Mouse (Mus musculus) olfactory bulb, adult 2 months (tissue): ENCODE results near the gene Gsg1l. TPM values are rescaled to one million over a fixed set of nuclear protein-coding genes. Genes with fewer than 3 reads are reported as not detected.

ENCODE experiments used
- H3K27ac ChIP-seq: fragments of 200-500 bp; 2 replicates; pipeline ENCODE4 v1.5.1; 2012; ENCODE audit warnings: low read depth, low read length; ENCODE audit not compliant: insufficient read depth
- H3K4me1 ChIP-seq: fragments of 200-500 bp; 2 replicates; pipeline ENCODE4 v1.6.1; 2012; ENCODE audit warnings: low read length; ENCODE audit not compliant: control insufficient read depth, insufficient read depth
- H3K4me3 ChIP-seq: fragments of 200-500 bp; 2 replicates; pipeline ENCODE4 v1.5.1; 2012; ENCODE audit warnings: mild to moderate bottlenecking, low read depth, low read length, moderate library complexity; ENCODE audit not compliant: insufficient read depth
- CTCF ChIP-seq: fragments of 200-500 bp; IDR thresholded peaks from 2 replicates; pipeline ENCODE4 v1.5.1; 2012; ENCODE audit warnings: low read depth, mild to moderate bottlenecking, low read length, moderate library complexity; ENCODE audit not compliant: insufficient read depth
- POLR2A ChIP-seq: fragments of 200-500 bp; IDR thresholded peaks from 2 replicates; pipeline ENCODE4 v1.6.1; 2012; ENCODE audit warnings: mild to moderate bottlenecking, low read depth, low read length, moderate library complexity; ENCODE audit not compliant: insufficient read depth
- WGBS: fragments of 180-500 bp; shearing (Covaris S2); methylation state at CpG from one replicate; pipeline ENCODE4 v1.1.7; 2018; 5-methylcytosine and 5-hydroxymethylcytosine counted together
- polyA plus RNA-seq: library from polyadenylated mRNA; stranded (reverse); fragments of >200 nt; gene quantifications from 2 replicates; pipeline ENCODE4 v1.2.4, GENCODE M21; 2012; ENCODE audit warnings: low replicate concordance; ENCODE audit not compliant: missing spikeins, insufficient read depth, insufficient read length

Gene Gsg1l
- polyA plus RNA-seq, 1 experiment, result not detected

DNA sequence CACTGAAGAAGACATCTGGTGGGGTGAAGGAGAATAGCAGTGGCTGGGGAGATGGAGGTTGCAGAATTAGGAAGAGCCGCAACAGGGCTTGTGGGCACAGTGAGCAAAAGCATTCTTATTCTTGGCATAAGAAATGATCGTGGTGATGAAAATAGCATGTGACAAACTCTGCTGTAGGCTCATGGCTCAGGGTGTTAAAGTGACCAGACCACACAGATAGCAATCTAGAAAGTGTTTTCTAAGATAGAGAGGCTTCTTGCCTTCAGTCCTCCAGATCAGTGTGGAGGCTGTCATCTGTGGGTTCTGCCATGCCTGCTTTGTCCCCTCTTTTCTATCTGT, 234.7 kb downstream of the Gsg1l start:
- H3K4me3 ChIP-seq, result no peak overlapping the region
- TF ChIP-seq CTCF (no peak), POLR2A (no peak)
- no peak overlapping the region for H3K27ac ChIP-seq
- WGBS, result 84% methylated on average over 2 of the region's 2 CpGs
- no peaks in the 10 kb centered on the region for H3K4me1 ChIP-seq

DNA sequence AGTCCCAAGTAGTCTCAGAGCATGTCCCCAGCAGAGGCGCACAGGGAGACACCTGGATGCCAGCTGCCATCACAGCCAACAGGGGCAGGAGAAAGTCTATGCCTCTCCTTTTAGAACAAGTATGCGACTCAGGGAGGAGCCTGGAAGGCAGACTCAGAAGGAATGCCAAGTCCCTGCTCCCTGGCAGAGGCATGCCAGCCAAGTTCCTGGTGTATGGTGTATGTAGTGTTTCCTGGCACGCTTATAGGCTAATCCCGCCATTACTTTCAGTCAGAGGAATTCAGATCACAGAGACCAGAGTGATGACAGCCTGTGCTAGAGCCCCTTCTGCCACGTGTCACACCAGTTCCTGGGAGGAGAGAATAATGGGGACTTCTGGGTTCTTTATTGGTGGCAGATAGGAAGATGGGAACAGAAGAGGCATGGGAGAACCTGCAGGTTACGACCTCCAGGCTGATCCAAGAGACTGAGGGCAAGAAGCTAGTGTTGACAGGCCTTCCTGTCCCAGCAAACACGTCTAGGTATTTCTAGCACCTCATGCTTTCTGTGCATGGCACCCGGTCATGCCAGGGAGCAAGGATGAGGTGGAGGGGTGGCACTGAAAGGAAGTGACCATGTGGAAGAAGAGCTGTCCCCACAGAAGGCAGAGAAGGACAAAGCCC, 235.2 kb downstream of the Gsg1l start:
- 77% methylated on average over 8 of the region's 8 CpGs for WGBS
- Histone ChIP-seq H3K27ac (no peak overlapping the region), H3K4me1 (no peaks in the 10 kb centered on the region), H3K4me3 (no peak overlapping the region)
- no peak for TF ChIP-seq POLR2A

DNA sequence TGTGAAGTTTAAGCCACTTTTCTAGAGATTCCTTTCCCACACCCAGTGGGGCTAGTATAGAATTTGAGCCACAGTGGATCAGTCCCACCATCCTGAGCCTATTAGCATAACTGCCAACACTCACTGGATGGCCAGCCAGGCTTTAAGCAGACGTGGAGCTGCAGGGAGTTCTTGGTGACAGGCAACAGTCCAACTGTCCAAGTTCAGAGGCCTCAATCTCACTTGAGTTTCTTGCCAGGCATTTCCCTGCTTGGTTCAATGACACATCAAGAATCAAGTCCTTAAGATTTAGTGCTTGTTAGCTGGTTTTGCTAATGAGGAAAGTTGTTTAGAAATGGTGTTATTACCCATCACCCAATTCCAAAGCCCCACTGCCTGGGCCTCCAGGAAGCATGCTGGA, 236.6 kb downstream of the Gsg1l start:
- Histone ChIP-seq H3K4me1 (no peaks in the 10 kb centered on the region), H3K4me3 (no peak overlapping the region), H3K27ac (no peak overlapping the region)
- 77% methylated on average over 1 of the region's 1 CpGs for WGBS
- no peak for TF ChIP-seq POLR2A
- TF ChIP-seq CTCF, result no peak

DNA sequence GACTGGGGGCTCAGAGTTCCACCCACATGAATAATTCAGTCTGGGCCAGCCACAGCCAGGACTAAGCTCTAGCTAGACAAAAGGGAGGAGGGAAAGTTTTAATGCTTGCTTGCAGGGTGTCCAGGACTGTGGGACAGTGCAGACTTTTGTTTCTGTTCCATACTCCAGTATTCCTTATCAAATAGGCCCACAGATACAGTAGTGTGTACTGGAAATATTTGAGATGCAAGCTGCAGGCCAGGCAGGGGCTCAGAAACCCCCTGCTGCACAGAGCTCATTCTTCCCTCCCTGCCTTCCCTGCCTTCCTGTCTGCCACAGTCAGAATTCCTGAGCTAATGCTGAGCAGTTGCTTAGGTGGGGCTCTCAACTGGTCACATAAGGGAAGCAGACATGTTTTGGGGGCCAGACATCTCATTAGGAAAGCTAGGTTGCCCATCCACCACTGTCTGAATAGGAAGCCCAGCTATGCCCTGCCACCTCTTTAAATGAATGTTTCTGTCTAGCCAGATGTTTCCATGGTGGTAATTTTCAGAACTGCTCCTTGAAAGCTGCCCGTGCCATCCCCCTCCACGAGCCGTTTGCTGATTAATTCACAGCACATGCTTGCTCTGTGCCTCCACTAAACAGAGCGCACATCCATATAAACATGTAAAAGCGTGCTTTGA, 244.0 kb downstream of the Gsg1l start:
- TF ChIP-seq CTCF (no peak), POLR2A (no peak)
- 44% methylated on average over 5 of the region's 5 CpGs for WGBS
- no peak overlapping the region for H3K27ac ChIP-seq

DNA sequence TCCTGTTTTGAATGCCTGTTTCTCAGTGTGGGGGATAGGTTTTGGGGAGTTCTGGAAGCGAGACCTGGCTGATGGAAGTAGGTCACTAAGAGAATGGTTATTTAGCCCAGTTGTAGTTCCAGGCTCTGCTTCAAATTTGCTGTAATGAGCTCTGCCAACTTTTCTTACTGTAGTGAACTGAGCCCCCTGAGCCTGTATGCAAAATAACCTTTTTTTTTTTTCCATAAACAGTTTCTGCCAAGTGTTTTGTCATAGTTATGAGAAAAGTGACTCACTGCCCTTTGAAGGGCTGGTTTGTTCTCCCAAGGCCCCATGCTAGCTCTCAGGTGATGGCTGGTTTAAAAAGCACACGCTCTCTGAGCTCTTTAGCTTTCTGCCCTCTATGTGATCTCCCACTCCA, 248.7 kb downstream of the Gsg1l start:
- 85% methylated on average over 2 of the region's 2 CpGs for WGBS
- Histone ChIP-seq H3K27ac (no peak overlapping the region), H3K4me3 (no peak overlapping the region), H3K4me1 (peaks cover 11% of the 10 kb centered on the region; the same call in 1 of the 2 replicates)
- TF ChIP-seq POLR2A, result no peak
- no peak for TF ChIP-seq CTCF

More for the DNA sequence above, 244.0 kb downstream of the Gsg1l start:
- peaks cover 2% of the 10 kb centered on the region; the same call in 1 of the 2 replicates for H3K4me1 ChIP-seq
- H3K4me3 ChIP-seq, result no peak overlapping the region

DNA sequence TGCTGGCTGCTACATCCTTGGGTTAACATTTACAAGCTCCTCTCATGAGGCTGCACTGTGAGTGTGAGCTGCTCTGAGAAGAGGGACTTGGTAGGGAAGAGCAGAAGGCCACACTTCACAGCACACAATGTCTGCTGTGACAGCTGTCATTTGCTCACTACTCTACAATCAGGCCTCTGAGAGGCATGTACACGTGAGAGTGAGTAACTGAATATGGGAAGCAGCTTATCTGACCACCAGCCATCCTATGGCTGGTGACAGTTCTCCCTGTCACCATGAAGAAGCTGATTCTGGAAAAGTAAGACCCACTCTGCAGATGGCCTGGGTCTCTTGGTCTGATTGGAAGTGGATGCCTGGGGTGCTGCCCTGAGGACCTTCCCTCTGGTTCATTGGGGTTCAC, 249.4 kb downstream of the Gsg1l start:
- WGBS, result 63% methylated on average over 1 of the region's 1 CpGs
- no peak overlapping the region for H3K4me3 ChIP-seq
- peaks cover 10% of the 10 kb centered on the region; the same call in 1 of the 2 replicates for H3K4me1 ChIP-seq
- TF ChIP-seq CTCF (no peak), POLR2A (no peak)
- H3K27ac ChIP-seq, result no peak overlapping the region

DNA sequence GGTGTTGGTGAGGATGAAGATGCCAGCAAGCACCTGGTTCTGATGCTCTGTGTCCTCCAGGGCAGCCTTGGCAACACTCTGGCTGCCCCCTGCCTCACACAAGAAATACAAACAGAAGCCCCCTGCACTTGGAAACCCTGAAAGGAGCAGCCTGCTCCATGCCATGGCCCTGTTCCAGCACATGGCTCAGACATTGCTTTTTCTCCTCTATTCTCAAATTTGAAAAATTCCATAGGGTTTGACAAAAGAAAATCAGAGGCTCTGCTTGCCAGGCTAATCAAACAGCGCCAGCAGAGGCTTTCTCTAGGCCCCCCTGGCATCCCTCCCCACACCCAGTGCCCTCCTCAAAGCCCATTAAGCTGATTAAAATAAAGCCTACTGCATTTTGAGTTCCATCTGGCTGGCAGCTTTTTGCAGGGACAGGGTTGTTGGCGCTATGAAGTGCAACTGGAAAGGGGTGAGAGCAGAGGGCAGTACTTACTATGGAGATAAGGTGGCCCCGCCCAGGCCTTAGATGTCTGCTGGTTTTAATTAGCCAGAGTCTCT, 253.0 kb downstream of the Gsg1l start:
- no peak overlapping the region for H3K4me3 ChIP-seq
- H3K27ac ChIP-seq, result no peak overlapping the region
- peaks cover 15% of the 10 kb centered on the region; the same call in 1 of the 2 replicates for H3K4me1 ChIP-seq
- 67% methylated on average over 3 of the region's 3 CpGs for WGBS
- TF ChIP-seq POLR2A, result no peak
- TF ChIP-seq CTCF, result no peak

DNA sequence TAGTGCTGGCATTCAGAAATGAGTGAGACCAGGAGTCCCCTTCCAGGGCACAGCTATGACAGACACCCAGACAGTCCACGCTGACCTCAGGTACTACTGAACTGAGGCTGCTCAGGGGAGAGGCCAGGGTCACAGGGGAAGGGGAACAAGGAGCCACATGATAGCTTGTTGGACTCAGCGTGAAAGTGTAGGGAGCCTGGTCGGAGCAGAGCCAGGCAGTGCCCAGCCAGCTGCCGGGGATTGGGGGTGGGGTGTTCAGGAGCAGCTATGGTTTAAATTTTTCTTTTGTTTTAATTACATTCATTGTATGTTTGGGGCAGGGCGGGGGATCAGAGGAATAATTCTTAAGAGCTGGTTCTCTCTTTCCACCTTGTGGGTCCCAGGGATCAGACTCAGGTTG, 253.7 kb downstream of the Gsg1l start:
- H3K27ac ChIP-seq, result no peak overlapping the region
- 88% methylated on average over 5 of the region's 5 CpGs for WGBS
- TF ChIP-seq CTCF, result no peak
- no peak for TF ChIP-seq POLR2A
- H3K4me3 ChIP-seq, result no peak overlapping the region
- peaks cover 15% of the 10 kb centered on the region; the same call in 1 of the 2 replicates for H3K4me1 ChIP-seq

Other genes starting within 250 kb of the Gsg1l start
- gene Xpo6, start 118.1 kb upstream of the Gsg1l start, polyA plus RNA-seq, result not detected in 2 replicates
- gene Sbk1, start 190.2 kb upstream of the Gsg1l start, polyA plus RNA-seq, result not detected in 2 replicates